Mouse (Mus musculus): ENCODE measurements at regions not wholly inside any gene's neighbourhood (a gene's known extent, or its start where the extent isn't known, plus 50 kb on each side); places are given as distances from the start of the nearest gene placed in this dataset.

GRCm38 (mm10) chr6:143377121-143377520, 210.1 kb downstream of the Etnk1 start:
- no peak overlapping the region for H3K4me3 ChIP-seq (ENCODE audit: low read depth, low read length)
- WGBS, result 89% methylated on average over 14 of the region's 14 CpGs
- H3K36me3 ChIP-seq (ENCODE audit: control insufficient read depth, insufficient read depth, low read length), result no peaks in the 10 kb centered on the region
- H3K4me1 ChIP-seq (ENCODE audit: control insufficient read depth, insufficient read depth, low read length), result no peaks in the 10 kb centered on the region; the same call in none of the 2 replicates
- H3K4me2 ChIP-seq (replicated peaks; ENCODE audit: low read depth, low read length), result no peak overlapping the region
- no peak overlapping the region for H3K27ac ChIP-seq (ENCODE audit: low read length)
- H3K9me3 ChIP-seq (ENCODE audit: control insufficient read depth, low read depth, low read length), result no peaks in the 10 kb centered on the region
- no peak overlapping the region for H3K9ac ChIP-seq (replicated peaks; ENCODE audit: low read depth, low read length)
- no peaks in the 10 kb centered on the region for H3K27me3 ChIP-seq (ENCODE audit: control insufficient read depth, insufficient read depth, low read length)
- no peak for ATAC-seq (ENCODE audit: insufficient number of reproducible peaks, insufficient read depth, low FRiP score, low read depth)

- Histone ChIP-seq H3K4me3 (ENCODE audit: low read depth, low read length) (no peak overlapping the region), H3K4me1 (ENCODE audit: control insufficient read depth, insufficient read depth, low read length) (no peaks in the 10 kb centered on the region; the same call in none of the 2 replicates), H3K9ac (replicated peaks; ENCODE audit: low read depth, low read length) (no peak overlapping the region), H3K27ac (ENCODE audit: low read length) (no peak overlapping the region), H3K36me3 (ENCODE audit: control insufficient read depth, insufficient read depth, low read length) (no peaks in the 10 kb centered on the region), H3K4me2 (replicated peaks; ENCODE audit: low read depth, low read length) (no peak overlapping the region), H3K27me3 (ENCODE audit: control insufficient read depth, insufficient read depth, low read length) (no peaks in the 10 kb centered on the region), H3K9me3 (ENCODE audit: control insufficient read depth, low read depth, low read length) (no peaks in the 10 kb centered on the region)
- WGBS, result 97% methylated on average over 9 of the region's 9 CpGs
- no peak for ATAC-seq (ENCODE audit: insufficient number of reproducible peaks, insufficient read depth, low FRiP score, low read depth)
Observed at GRCm38 (mm10) chr6:143378126-143378525, 211.1 kb downstream of the Etnk1 start.

DNA sequence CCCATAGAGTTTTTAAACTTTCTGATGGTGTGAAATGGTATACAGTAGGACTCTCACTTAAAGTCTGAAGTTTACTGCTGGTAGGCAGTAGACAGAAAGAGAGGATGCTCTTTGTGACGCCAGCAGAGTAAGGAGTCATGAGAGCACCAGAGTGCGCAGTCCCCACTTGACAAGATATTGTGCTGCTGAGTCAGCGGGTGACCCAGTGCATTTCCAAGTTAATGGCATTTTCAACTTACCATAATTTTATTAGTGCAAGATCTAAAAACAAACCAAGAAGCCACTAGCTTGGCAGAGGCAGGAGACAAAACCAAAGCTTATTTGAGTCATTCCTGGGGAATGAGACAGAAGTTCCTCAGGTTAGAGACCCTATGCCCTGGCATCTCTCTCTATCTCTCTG, 213.5 kb downstream of the Etnk1 start:
- no peaks in the 10 kb centered on the region; the same call in 1 of the 2 replicates for H3K4me1 ChIP-seq (ENCODE audit: control insufficient read depth, insufficient read depth, low read length)
- no peaks in the 10 kb centered on the region for H3K9me3 ChIP-seq (ENCODE audit: control insufficient read depth, low read depth, low read length)
- ATAC-seq (ENCODE audit: insufficient number of reproducible peaks, insufficient read depth, low FRiP score, low read depth), result no peak
- WGBS, result 88% methylated on average over 3 of the region's 3 CpGs
- H3K27ac ChIP-seq (ENCODE audit: low read length), result no peak overlapping the region
- H3K27me3 ChIP-seq (ENCODE audit: control insufficient read depth, insufficient read depth, low read length), result no peaks in the 10 kb centered on the region
- no peak overlapping the region for H3K9ac ChIP-seq (replicated peaks; ENCODE audit: low read depth, low read length)
- no peak overlapping the region for H3K4me2 ChIP-seq (replicated peaks; ENCODE audit: low read depth, low read length)
- no peaks in the 10 kb centered on the region for H3K36me3 ChIP-seq (ENCODE audit: control insufficient read depth, insufficient read depth, low read length)
- H3K4me3 ChIP-seq (ENCODE audit: low read depth, low read length), result no peak overlapping the region

DNA sequence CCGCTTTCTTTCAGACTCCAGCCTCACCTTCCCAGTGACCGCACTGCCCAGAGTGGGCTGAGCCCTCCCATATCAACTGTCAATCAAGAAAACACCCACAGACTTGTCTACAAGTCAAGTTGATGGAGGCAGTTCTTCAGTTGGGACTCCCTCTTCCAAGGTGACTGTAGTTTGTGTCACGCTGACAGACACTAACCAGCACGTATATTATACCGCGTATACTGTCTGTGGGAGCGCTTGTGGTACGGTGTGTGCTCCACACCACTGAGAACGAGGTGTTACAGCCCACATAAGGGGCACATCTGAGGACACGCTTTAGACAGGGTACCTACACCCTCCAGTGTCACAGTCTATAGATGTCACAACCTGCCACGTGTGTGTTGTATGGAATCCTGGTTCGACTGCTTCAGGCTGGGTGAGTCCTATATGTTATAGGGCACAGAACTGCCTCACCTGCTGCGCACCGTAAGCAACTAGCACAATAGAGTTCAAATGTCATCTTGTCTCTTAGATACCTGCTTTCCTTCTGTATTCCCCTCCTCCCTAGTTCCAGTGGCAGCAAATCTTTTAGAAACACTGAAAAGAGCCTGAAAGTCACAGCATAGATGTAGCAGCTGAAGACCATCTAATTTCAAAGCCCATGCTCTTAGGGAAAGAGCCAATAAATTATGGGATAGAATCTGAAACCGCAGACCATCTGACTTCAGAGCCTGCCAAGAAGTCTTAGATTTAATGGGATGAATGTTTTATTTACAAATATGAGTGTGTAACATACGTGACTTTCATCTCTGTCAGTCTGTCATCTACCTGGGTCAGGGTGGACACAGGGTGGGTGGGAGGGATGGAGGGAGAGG, 219.8 kb downstream of the Etnk1 start:
- 82% methylated on average over 16 of the region's 16 CpGs for WGBS
- H3K36me3 ChIP-seq (ENCODE audit: control insufficient read depth, insufficient read depth, low read length), result no peaks in the 10 kb centered on the region
- H3K27me3 ChIP-seq (ENCODE audit: control insufficient read depth, insufficient read depth, low read length), result no peaks in the 10 kb centered on the region
- H3K27ac ChIP-seq (ENCODE audit: low read length), result no peak overlapping the region
- H3K9ac ChIP-seq (replicated peaks; ENCODE audit: low read depth, low read length), result no peak overlapping the region
- 0 out of 2 replicates have a peak, but pooled peaks have one; percentile 33 for ATAC-seq (ENCODE audit: insufficient number of reproducible peaks, insufficient read depth, low FRiP score, low read depth)
- no peak overlapping the region for H3K4me2 ChIP-seq (replicated peaks; ENCODE audit: low read depth, low read length)
- H3K4me3 ChIP-seq (ENCODE audit: low read depth, low read length), result no peak overlapping the region
- no peaks in the 10 kb centered on the region for H3K9me3 ChIP-seq (ENCODE audit: control insufficient read depth, low read depth, low read length)
- no peaks in the 10 kb centered on the region for H3K4me1 ChIP-seq (ENCODE audit: control insufficient read depth, insufficient read depth, low read length)

DNA sequence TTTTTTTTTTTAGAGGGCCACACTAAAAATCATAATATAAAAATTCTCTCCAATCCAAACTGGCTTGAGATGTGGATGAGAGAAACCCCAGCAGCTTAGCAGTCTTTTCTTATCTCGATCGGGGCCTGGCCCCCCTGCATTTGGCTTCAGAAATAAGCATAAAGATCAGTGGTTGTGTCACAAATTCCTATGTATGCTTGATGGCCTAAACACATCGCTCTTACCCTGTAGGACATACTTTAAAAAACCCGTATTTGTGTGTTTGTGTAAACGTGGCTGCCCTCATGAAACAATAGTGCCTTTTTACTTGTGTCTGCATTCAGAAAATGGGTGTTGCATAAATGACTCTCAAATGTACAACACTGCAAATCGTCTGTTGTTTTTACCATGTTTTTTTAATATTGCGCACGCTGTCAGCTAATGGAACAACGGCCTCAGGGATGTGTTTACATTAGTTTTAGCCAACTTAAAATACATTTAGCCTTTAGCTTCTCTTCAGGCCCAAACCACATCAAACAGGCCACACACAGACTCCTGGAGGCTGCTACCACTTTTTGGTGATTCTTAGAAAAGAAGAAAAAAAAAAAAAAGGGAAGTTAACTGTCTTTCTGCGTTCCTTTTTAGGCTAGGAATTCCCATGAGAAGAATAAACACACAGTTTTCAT, 226.7 kb downstream of the Etnk1 start:
- ATAC-seq (ENCODE audit: insufficient number of reproducible peaks, insufficient read depth, low FRiP score, low read depth), result no peak
- Histone ChIP-seq H3K27ac (ENCODE audit: low read length) (no peak overlapping the region), H3K9ac (replicated peaks; ENCODE audit: low read depth, low read length) (no peak overlapping the region), H3K4me3 (ENCODE audit: low read depth, low read length) (no peak overlapping the region), H3K36me3 (ENCODE audit: control insufficient read depth, insufficient read depth, low read length) (no peaks in the 10 kb centered on the region), H3K9me3 (ENCODE audit: control insufficient read depth, low read depth, low read length) (no peaks in the 10 kb centered on the region), H3K4me1 (ENCODE audit: control insufficient read depth, insufficient read depth, low read length) (0 out of 2 replicates have a peak, but pooled peaks cover 3% of the 10 kb centered on the region), H3K4me2 (replicated peaks; ENCODE audit: low read depth, low read length) (no peak overlapping the region), H3K27me3 (ENCODE audit: control insufficient read depth, insufficient read depth, low read length) (no peaks in the 10 kb centered on the region)
- 47% methylated on average over 10 of the region's 10 CpGs for WGBS

DNA sequence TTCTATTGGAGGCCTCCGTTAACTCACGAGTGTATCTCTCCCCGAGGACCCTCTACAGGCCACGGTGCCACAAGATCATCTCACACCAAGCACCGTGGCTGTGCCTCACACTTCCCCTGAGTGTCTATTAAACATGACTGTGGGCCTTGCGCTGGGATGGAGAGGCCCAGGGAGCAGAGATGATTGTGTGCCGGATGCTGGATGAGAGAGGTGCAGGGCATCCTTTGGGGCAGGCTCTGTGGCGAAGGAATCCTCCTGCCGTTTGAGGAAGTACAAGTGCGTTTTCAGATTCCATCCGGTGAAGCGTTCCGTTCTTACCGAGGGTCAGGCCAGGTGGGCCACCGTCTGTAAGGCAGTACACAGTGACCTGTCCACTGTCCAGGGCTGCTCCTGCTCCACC, 227.4 kb downstream of the Etnk1 start:
- 83% methylated on average over 15 of the region's 15 CpGs for WGBS
- H3K27me3 ChIP-seq (ENCODE audit: control insufficient read depth, insufficient read depth, low read length), result no peaks in the 10 kb centered on the region
- H3K4me2 ChIP-seq (replicated peaks; ENCODE audit: low read depth, low read length), result no peak overlapping the region
- no peak overlapping the region for H3K9ac ChIP-seq (replicated peaks; ENCODE audit: low read depth, low read length)
- H3K4me3 ChIP-seq (ENCODE audit: low read depth, low read length), result no peak overlapping the region
- H3K9me3 ChIP-seq (ENCODE audit: control insufficient read depth, low read depth, low read length), result no peaks in the 10 kb centered on the region
- H3K36me3 ChIP-seq (ENCODE audit: control insufficient read depth, insufficient read depth, low read length), result no peaks in the 10 kb centered on the region
- H3K4me1 ChIP-seq (ENCODE audit: control insufficient read depth, insufficient read depth, low read length), result 0 out of 2 replicates have a peak, but pooled peaks cover 3% of the 10 kb centered on the region
- H3K27ac ChIP-seq (ENCODE audit: low read length), result no peak overlapping the region
- ATAC-seq (ENCODE audit: insufficient number of reproducible peaks, insufficient read depth, low FRiP score, low read depth), result no peak

GRCm38 (mm10) chr6:143401436-143401835, 234.4 kb downstream of the Etnk1 start:
- H3K4me1 ChIP-seq (ENCODE audit: control insufficient read depth, insufficient read depth, low read length), result no peaks in the 10 kb centered on the region
- H3K27me3 ChIP-seq (ENCODE audit: control insufficient read depth, insufficient read depth, low read length), result no peaks in the 10 kb centered on the region
- H3K9ac ChIP-seq (replicated peaks; ENCODE audit: low read depth, low read length), result no peak overlapping the region
- ATAC-seq (ENCODE audit: insufficient number of reproducible peaks, insufficient read depth, low FRiP score, low read depth), result no peak
- H3K9me3 ChIP-seq (ENCODE audit: control insufficient read depth, low read depth, low read length), result no peaks in the 10 kb centered on the region
- 43% methylated on average over 8 of the region's 8 CpGs for WGBS
- H3K4me2 ChIP-seq (replicated peaks; ENCODE audit: low read depth, low read length), result no peak overlapping the region
- no peak overlapping the region for H3K27ac ChIP-seq (ENCODE audit: low read length)
- H3K36me3 ChIP-seq (ENCODE audit: control insufficient read depth, insufficient read depth, low read length), result no peaks in the 10 kb centered on the region
- H3K4me3 ChIP-seq (ENCODE audit: low read depth, low read length), result no peak overlapping the region

- Histone ChIP-seq H3K4me2 (replicated peaks; ENCODE audit: low read depth, low read length) (no peak overlapping the region), H3K27me3 (ENCODE audit: control insufficient read depth, insufficient read depth, low read length) (no peaks in the 10 kb centered on the region), H3K9me3 (ENCODE audit: control insufficient read depth, low read depth, low read length) (no peaks in the 10 kb centered on the region), H3K4me3 (ENCODE audit: low read depth, low read length) (no peak overlapping the region), H3K36me3 (ENCODE audit: control insufficient read depth, insufficient read depth, low read length) (no peaks in the 10 kb centered on the region), H3K27ac (ENCODE audit: low read length) (no peak overlapping the region), H3K9ac (replicated peaks; ENCODE audit: low read depth, low read length) (no peak overlapping the region), H3K4me1 (ENCODE audit: control insufficient read depth, insufficient read depth, low read length) (no peaks in the 10 kb centered on the region)
- 83% methylated on average over 7 of the region's 7 CpGs for WGBS
- ATAC-seq (ENCODE audit: insufficient number of reproducible peaks, insufficient read depth, low FRiP score, low read depth), result no peak
Observed at GRCm38 (mm10) chr6:143401921-143402320, 234.9 kb downstream of the Etnk1 start.
